Mouse (Mus musculus): ENCODE data around the gene Fbln1.
A peak's percentile ranks its signal among the peaks of the same experiment; 100 is the strongest.

DNA sequence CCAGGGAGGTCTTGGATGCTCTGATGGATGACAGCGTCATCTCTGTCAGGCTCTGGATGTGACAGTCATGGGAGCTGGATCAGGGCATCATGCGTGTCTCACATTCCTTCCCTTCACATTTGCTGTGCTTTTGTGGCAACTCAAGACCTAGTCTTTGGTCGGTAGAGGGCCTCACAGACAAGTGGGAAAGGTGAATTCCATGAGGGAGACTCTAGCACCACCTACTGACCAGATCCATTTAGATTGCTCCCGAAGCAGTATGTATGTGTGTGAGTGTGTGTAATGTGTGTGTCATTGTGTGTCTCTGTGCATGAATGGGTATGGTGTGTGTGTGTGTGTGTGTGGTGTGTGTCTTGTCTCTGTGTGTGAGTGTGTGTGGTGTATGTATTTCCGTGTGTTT lies 43.5 kb downstream of the Fbln1 start:
- peak; percentile 82 for TF ChIP-seq CTCF (IDR thresholded peaks at IDR 0.05; ENCODE audit: borderline replicate concordance, insufficient read depth, low read depth, low read length)
- no peak for TF ChIP-seq POLR2A (IDR thresholded peaks at IDR 0.05; ENCODE audit: borderline replicate concordance, insufficient read depth, low read length)
